Mouse (Mus musculus) erythroblast, embryonic 14.5 days (primary cell): ENCODE data around the gene Fbxo3.
"Not testable (repeated sequence)": the region's sequence is repeated elsewhere in the genome, so short reads cannot be mapped to it uniquely, and the experiment has no call there.

Source experiments
- GATA1 ChIP-seq: IDR thresholded peaks from 2 replicates; pipeline ENCODE4 v1.6.1; 2012; ENCODE audit warnings: low read length, inconsistent platforms, mixed read lengths
- TAL1 ChIP-seq: IDR thresholded peaks from 3 replicates; pipeline ENCODE4 v1.6.1; 2012; ENCODE audit warnings: low read length, inconsistent platforms, mixed read lengths

DNA sequence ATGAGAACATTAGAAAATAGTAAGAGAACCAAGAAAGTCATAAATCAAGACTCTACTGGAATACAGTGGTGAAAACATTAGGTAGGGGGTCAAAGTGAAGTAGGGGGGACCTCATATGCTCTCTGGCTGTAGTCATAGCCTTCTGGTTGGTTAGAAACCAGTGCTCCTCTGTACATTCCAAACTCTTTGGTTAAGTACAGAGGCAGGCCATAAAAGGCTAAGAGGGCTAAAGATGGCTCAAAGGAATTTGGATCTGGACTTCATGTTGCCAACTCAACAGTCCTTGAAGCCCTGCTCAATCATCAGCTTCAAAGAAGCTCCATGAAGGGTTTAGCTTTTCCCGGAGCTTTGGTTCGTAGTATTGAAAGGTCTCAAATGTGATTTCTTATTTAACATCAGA lies 81.5 kb downstream of the Fbxo3 start:
- TF ChIP-seq GATA1, TAL1: not testable (repeated sequence)
